Mouse (Mus musculus) fibroblast of lung, adult 2 months (primary cell): ENCODE data around the gene Ccdc188.

Source experiments
- DNase-seq: peaks from one replicate; pipeline ENCODE4 v3.0.0-alpha.2; 2011; ENCODE audit warnings: low read depth

The Ccdc188 gene

GRCm38 (mm10) chr16:18202061-18202460 lies 15.6 kb upstream of the Ccdc188 start:
- DNase-seq: no peak

GRCm38 (mm10) chr16:18203430-18204091 lies 14.1 kb upstream of the Ccdc188 start:
- DNase-seq: no peak

- DNase-seq: no peak
These were observed 6.8 kb upstream of the Ccdc188 start for GRCm38 (mm10) chr16:18210701-18211416.

- no peak for DNase-seq
These were observed 6.1 kb upstream of the Ccdc188 start for GRCm38 (mm10) chr16:18211417-18212171.

- DNase-seq: no peak
These were observed 4.0 kb upstream of the Ccdc188 start for GRCm38 (mm10) chr16:18213689-18214088.

GRCm38 (mm10) chr16:18214858-18215257 lies 2.8 kb upstream of the Ccdc188 start:
- DNase-seq: no peak

- no peak for DNase-seq
These were observed 909 bp downstream of the Ccdc188 start for GRCm38 (mm10) chr16:18218580-18218996.

GRCm38 (mm10) chr16:18220001-18220400 lies 2.3 kb downstream of the Ccdc188 start:
- no peak for DNase-seq

GRCm38 (mm10) chr16:18220856-18221542 lies 3.3 kb downstream of the Ccdc188 start:
- no peak for DNase-seq

- no peak for DNase-seq
These were observed 3.8 kb downstream of the Ccdc188 start for GRCm38 (mm10) chr16:18221543-18221898.

- no peak for DNase-seq
These were observed 4.5 kb downstream of the Ccdc188 start for GRCm38 (mm10) chr16:18222188-18222587.

- DNase-seq: no peak
These were observed 9.5 kb downstream of the Ccdc188 start for GRCm38 (mm10) chr16:18227187-18227586.

- no peak for DNase-seq
These were observed 10.3 kb downstream of the Ccdc188 start for GRCm38 (mm10) chr16:18227897-18228422.

GRCm38 (mm10) chr16:18228856-18229255 lies 11.2 kb downstream of the Ccdc188 start:
- DNase-seq: no peak

- no peak for DNase-seq
These were observed 11.9 kb downstream of the Ccdc188 start for GRCm38 (mm10) chr16:18229622-18230021.

- DNase-seq: no peak
These were observed 12.9 kb downstream of the Ccdc188 start for GRCm38 (mm10) chr16:18230617-18231016.

GRCm38 (mm10) chr16:18231047-18231446 lies 13.4 kb downstream of the Ccdc188 start:
- no peak for DNase-seq

GRCm38 (mm10) chr16:18231451-18231850 lies 13.8 kb downstream of the Ccdc188 start:
- DNase-seq: no peak

- no peak for DNase-seq
These were observed 15.8 kb downstream of the Ccdc188 start for GRCm38 (mm10) chr16:18233451-18233850.

- no peak for DNase-seq
These were observed 16.4 kb downstream of the Ccdc188 start for GRCm38 (mm10) chr16:18233919-18234670.

GRCm38 (mm10) chr16:18234671-18235388 lies 17.2 kb downstream of the Ccdc188 start, which contains the start of gene Zdhhc8:
TSS of gene Zdhhc8 (minus strand) at chr16:18235136.
- DNase-seq: no peak
